In the genomic region with DNA sequence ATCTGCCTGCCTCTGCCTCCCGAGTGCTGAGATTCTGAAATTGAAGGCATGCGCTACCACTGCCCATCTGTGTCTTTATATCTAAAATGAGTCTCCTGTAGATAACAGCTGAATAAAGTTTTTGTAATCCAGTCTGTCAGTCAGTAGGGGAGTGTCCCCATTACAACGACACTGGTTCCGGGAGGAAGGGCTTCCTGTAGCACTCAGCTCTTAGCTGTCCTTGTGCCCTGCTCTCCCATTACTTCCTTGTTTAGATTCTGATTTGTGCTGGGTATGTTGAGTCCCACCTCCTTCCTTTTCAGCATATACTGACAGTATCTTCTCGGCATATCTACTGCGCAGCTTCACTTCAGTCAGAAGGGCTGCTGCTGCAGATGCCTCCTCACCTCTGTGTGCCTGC, we compare ENCODE assay signal across 24 mouse cellular contexts. TPM values are rescaled to one million over a fixed set of nuclear protein-coding genes. Genes with fewer than 3 reads are reported as not detected.
DNase-seq lines count a peak whose midpoint lies in the region; ATAC-seq and TF ChIP-seq lines count a peak whose summit lies in the region.
"Had no signal": no experiment of that assay in that cellular context is flagged by ENCODE, and none has a peak within 500 bp of the region (broad histone marks: within the 10 kb centered on the region; RNA-seq: fewer than 3 reads in every experiment).

No protein-coding gene starts in this region.

- peak; percentile 66 for DNase-seq in heart, adult 11 months
- no peak for DNase-seq in heart, postnatal 10 days
- DNase-seq in lung, postnatal 0 days (ENCODE audit: low spot score): no peak
- no peak for DNase-seq in lung, postnatal 4 days
- DNase-seq in R1 (ENCODE audit: low read depth, low spot score): peak; percentile 61
- peak; percentile 30 for DNase-seq in induced T-regulatory cell, adult 2 months (ENCODE audit: low read depth)
- DNase-seq in layer of hippocampus, adult 2 months (ENCODE audit: low spot score in 2 of 2): no peak
- no peak for DNase-seq in urinary bladder, postnatal 25 days (ENCODE audit: low spot score)
- DNase-seq: adrenal gland, postnatal 14 days; B cell, adult 2 months; cerebellum, adult 11-12 months; cerebellum, adult 9-11 months; cerebellum, postnatal 36 days; gastrocnemius, postnatal 10 days; heart, adult 2 months; heart, postnatal 4 days had no signal

- no peak for TF ChIP-seq EP300 in lung, postnatal 0 days (IDR thresholded peaks at IDR 0.05)

- H3K9ac ChIP-seq in lung, postnatal 0 days (replicated peaks; ENCODE audit: low read depth): no peak overlapping the region
- H3K9ac ChIP-seq: embryonic facial prominence, embryonic 13.5 days; forebrain, embryonic 12.5 days; hindbrain, embryonic 12.5 days had no signal

- 79% methylated on average over 6 of the region's 6 CpGs for whole genome bisulfite sequencing in lung, postnatal 0 days

- no peaks in the 10 kb centered on the region for H3K9me3 ChIP-seq in lung, postnatal 0 days (ENCODE audit: low read length)
- H3K9me3 ChIP-seq: embryonic facial prominence, embryonic 13.5 days; forebrain, embryonic 12.5 days; hindbrain, embryonic 12.5 days had no signal

- peaks cover 12% of the 10 kb centered on the region for H3K36me3 ChIP-seq in lung, postnatal 0 days (ENCODE audit: insufficient read depth, low read length)

- no peak overlapping the region for H3K27ac ChIP-seq in lung, postnatal 0 days (ENCODE audit: low read length)
- H3K27ac ChIP-seq in layer of hippocampus, adult 2 months: no peak overlapping the region
- H3K27ac ChIP-seq: embryonic facial prominence, embryonic 13.5 days; forebrain, embryonic 12.5 days; heart, adult 2 months; hindbrain, embryonic 12.5 days had no signal

- 0 out of 2 replicates have a peak, but pooled peaks have one; percentile 26 for ATAC-seq in lung, postnatal 0 days
- ATAC-seq: forebrain, embryonic 16.5 days; hindbrain, embryonic 16.5 days; Patski had no signal

- no peak for TF ChIP-seq CTCF in lung, postnatal 0 days (IDR thresholded peaks at IDR 0.05)
- TF ChIP-seq CTCF in layer of hippocampus, adult 2 months (conservative IDR thresholded peaks at IDR 0.05): no peak

- H3K4me2 ChIP-seq in lung, postnatal 0 days (replicated peaks; ENCODE audit: low read depth, low read length): no peak overlapping the region
- H3K4me2 ChIP-seq: embryonic facial prominence, embryonic 13.5 days; forebrain, embryonic 12.5 days; heart, embryonic 11.5 days; hindbrain, embryonic 12.5 days had no signal

- no peaks in the 10 kb centered on the region for H3K4me1 ChIP-seq in lung, postnatal 0 days (ENCODE audit: insufficient read depth, low read depth, low read length)
- H3K4me1 ChIP-seq: embryonic facial prominence, embryonic 13.5 days; forebrain, embryonic 12.5 days; hindbrain, embryonic 12.5 days had no signal

- H3K27me3 ChIP-seq in lung, postnatal 0 days (replicated peaks; ENCODE audit: insufficient read depth, low read length): no peaks in the 10 kb centered on the region
- H3K27me3 ChIP-seq: CH12.LX; embryonic facial prominence, embryonic 13.5 days; forebrain, embryonic 12.5 days; hindbrain, embryonic 12.5 days; Patski had no signal

- intact Hi-C loops in heart, postnatal 10 days (cut with DNase I): no loop called here

- no peak overlapping the region for H3K4me3 ChIP-seq in lung, postnatal 0 days (ENCODE audit: low read depth, low read length)
- H3K4me3 ChIP-seq in layer of hippocampus, adult 2 months: no peak overlapping the region
- H3K4me3 ChIP-seq: embryonic facial prominence, embryonic 13.5 days; forebrain, embryonic 12.5 days; heart, adult 2 months; hindbrain, embryonic 12.5 days had no signal

RNA-seq across cellular contexts. Expression of a gene that starts 15.4 kb away (rescaled TPM):
- 10 to 100 TPM; 24.0 to 25.6 TPM for total RNA-seq in heart, postnatal 10 days (2021)
- polyA plus RNA-seq in lung, postnatal 0 days (2015; fragmentation: Nextera tagmentation; extraction: Ambion mirVana): 21.5 and 24.5 TPM in 2 replicates
- total RNA-seq in layer of hippocampus, adult 2 months (2021): 10 to 100 TPM; 37.0 to 39.7 TPM

RNA-seq across cellular contexts. Expression of a gene that starts 53.4 kb away (rescaled TPM):
- total RNA-seq in heart, postnatal 10 days (2021): 10 to 100 TPM; 37.4 to 37.7 TPM
- 38.1 and 44.2 TPM in 2 replicates for polyA plus RNA-seq in lung, postnatal 0 days (2015; fragmentation: Nextera tagmentation; extraction: Ambion mirVana)
- total RNA-seq in layer of hippocampus, adult 2 months (2021): 100 to 1,000 TPM; 215 to 218 TPM

Comparison
In these comparisons a context has a peak if more than half of its experiments do, and no peak if none do; other contexts are left out.
1. DNase-seq: peak in heart, adult 11 months (single experiment), R1 (single experiment) and induced T-regulatory cell, adult 2 months (single experiment); none in heart, postnatal 10 days (0 of 2), lung, postnatal 0 days (single experiment), lung, postnatal 4 days (0 of 2), layer of hippocampus, adult 2 months (0 of 2) and urinary bladder, postnatal 25 days (single experiment).
2. RNA of a gene that starts 53.4 kb away (total RNA-seq): 215 to 218 TPM in layer of hippocampus, adult 2 months; 37.4 to 37.7 TPM in heart, postnatal 10 days; every median in the first group is over 4 times any median in the second.